Comparison of ENCODE assay signal across 8 mouse cellular contexts in genomic region chr9:102722071-102722561, GRCm38 (mm10). TPM values are rescaled to one million over a fixed set of nuclear protein-coding genes. Genes with fewer than 3 reads are reported as not detected.
DNase-seq lines count a peak whose midpoint lies in the region; ATAC-seq lines count a peak whose summit lies in the region.

No protein-coding gene starts in this region.

- 13% methylated on average over 9 of the region's 9 CpGs for WGBS in heart, embryonic 15.5 days
- whole genome bisulfite sequencing in midbrain, embryonic 15.5 days = 23% methylated on average over 9 of the region's 9 CpGs

- peak overlapping the region; percentile 90; the same call in 1 of the 2 replicates for H3K9ac ChIP-seq in heart, embryonic 15.5 days
- H3K9ac ChIP-seq in midbrain, embryonic 15.5 days = peak overlapping the region; percentile 99

- peak overlapping the region; percentile 98 for H3K27ac ChIP-seq in heart, embryonic 15.5 days
- H3K27ac ChIP-seq in midbrain, embryonic 15.5 days = peak overlapping the region; percentile 43

- peak overlapping the region; percentile 78 for H3K4me3 ChIP-seq in heart, embryonic 15.5 days
- H3K4me3 ChIP-seq in midbrain, embryonic 15.5 days = peak overlapping the region; percentile 90

- peak; percentile 68 to 83 for DNase-seq in heart, adult 18-20 months
- DNase-seq in heart, postnatal 25 days (ENCODE audit: low spot score) = no peak
- DNase-seq in kidney, postnatal 25 days = peak; percentile 41 to 69
- DNase-seq in urinary bladder, postnatal 10 days (ENCODE audit: low spot score) = no peak
- no peak for DNase-seq in left cerebral cortex, adult 8-10 months (ENCODE audit: low spot score in 2 of 2)

- H3K4me1 ChIP-seq in heart, embryonic 15.5 days (replicated peaks) = peaks cover 77% of the 10 kb centered on the region
- H3K4me1 ChIP-seq in midbrain, embryonic 15.5 days = peaks cover 73% of the 10 kb centered on the region

- no peak for ATAC-seq in heart, embryonic 15.5 days (replicated peaks; ENCODE audit: insufficient number of reproducible peaks, insufficient read depth, low FRiP score, low read depth)
- no peak for ATAC-seq in midbrain, embryonic 15.5 days (replicated peaks)
- no peak for ATAC-seq in frontal cortex, adult (ENCODE audit: low TSS enrichment)

- H3K9me3 ChIP-seq in heart, embryonic 15.5 days (replicated peaks) = no peaks in the 10 kb centered on the region
- no peaks in the 10 kb centered on the region for H3K9me3 ChIP-seq in midbrain, embryonic 15.5 days

- peak overlapping the region; percentile 89 for H3K4me2 ChIP-seq in heart, embryonic 15.5 days
- peak overlapping the region; percentile 85 for H3K4me2 ChIP-seq in midbrain, embryonic 15.5 days

- intact Hi-C loops in heart, postnatal 25 days (cut with DNase I) = no loop called here

- no peaks in the 10 kb centered on the region for H3K27me3 ChIP-seq in heart, embryonic 15.5 days
- no peaks in the 10 kb centered on the region for H3K27me3 ChIP-seq in midbrain, embryonic 15.5 days (replicated peaks)

- H3K36me3 ChIP-seq in heart, embryonic 15.5 days = peaks cover 58% of the 10 kb centered on the region
- H3K36me3 ChIP-seq in midbrain, embryonic 15.5 days (replicated peaks) = peaks cover 23% of the 10 kb centered on the region

RNA-seq across cellular contexts. Expression of gene Amotl2, which starts 5.6 kb away (rescaled TPM):
- 10 to 100 TPM; 57.4 to 60.8 TPM for total RNA-seq in heart, adult 18-20 months (2021)
- 10 to 100 TPM; 56.4 to 59.5 TPM for total RNA-seq in heart, postnatal 25 days (2021)
- 38.9 and 45.6 TPM in 2 replicates for polyA plus RNA-seq in heart, embryonic 15.5 days (2015; fragmentation: Nextera tagmentation; extraction: Ambion mirVana)
- polyA plus RNA-seq in midbrain, embryonic 15.5 days (2015; fragmentation: Nextera tagmentation; extraction: Ambion mirVana) = 83.4 and 90.5 TPM in 2 replicates
- 10 to 100 TPM; 16.5 to 25.1 (median 18.6) TPM for total RNA-seq in left cerebral cortex, adult 8-10 months (2022)

Comparison
In these comparisons a context has a peak if more than half of its experiments do, and no peak if none do; other contexts are left out.
1. DNase-seq: peak in heart, adult 18-20 months (2 of 2) and kidney, postnatal 25 days (2 of 2); none in heart, postnatal 25 days (single experiment), urinary bladder, postnatal 10 days (single experiment) and left cerebral cortex, adult 8-10 months (0 of 2).